Mouse (Mus musculus): ENCODE measurements at regions not wholly inside any gene's neighbourhood (a gene's known extent, or its start where the extent isn't known, plus 50 kb on each side); places are given as distances from the start of the nearest gene placed in this dataset.

- WGBS, result 11% methylated on average over 21 of the region's 21 CpGs
- ATAC-seq (replicated peaks), result peak; percentile 65
- peak overlapping the region; percentile 49 for H3K4me2 ChIP-seq
- H3K36me3 ChIP-seq (replicated peaks), result no peaks in the 10 kb centered on the region
- no peak overlapping the region for H3K27ac ChIP-seq
- H3K27me3 ChIP-seq (replicated peaks), result no peaks in the 10 kb centered on the region
- H3K4me1 ChIP-seq, result peaks cover 6% of the 10 kb centered on the region
- peak overlapping the region; percentile 20; the same call in 1 of the 2 replicates for H3K4me3 ChIP-seq
- 0 out of 2 replicates have a peak overlapping the region, but pooled peaks have one; percentile 8 for H3K9ac ChIP-seq
- peaks cover 6% of the 10 kb centered on the region; the same call in 1 of the 2 replicates for H3K9me3 ChIP-seq
Observed at GRCm38 (mm10) chr5:103355372-103356300, 69.4 kb upstream of the Ptpn13 start.

- peaks cover 13% of the 10 kb centered on the region for H3K4me1 ChIP-seq
- no peak overlapping the region for H3K4me3 ChIP-seq
- ATAC-seq (replicated peaks), result no peak
- 22% methylated on average over 2 of the region's 2 CpGs for WGBS
- no peak overlapping the region for H3K27ac ChIP-seq
- no peaks in the 10 kb centered on the region for H3K27me3 ChIP-seq (replicated peaks)
- H3K4me2 ChIP-seq, result no peak overlapping the region
- H3K9me3 ChIP-seq, result no peaks in the 10 kb centered on the region
- H3K36me3 ChIP-seq (replicated peaks), result no peaks in the 10 kb centered on the region
- H3K9ac ChIP-seq, result no peak overlapping the region
Observed at GRCm38 (mm10) chr5:103343869-103344268, 81.1 kb upstream of the Ptpn13 start.

GRCm38 (mm10) chr5:103341456-103341855, 83.5 kb upstream of the Ptpn13 start:
- ATAC-seq (replicated peaks), result peak; percentile 48; the same call in 1 of the 2 replicates
- H3K27me3 ChIP-seq (replicated peaks), result no peaks in the 10 kb centered on the region
- no peak overlapping the region for H3K9ac ChIP-seq
- no peaks in the 10 kb centered on the region for H3K9me3 ChIP-seq
- 39% methylated on average over 3 of the region's 3 CpGs for WGBS
- no peak overlapping the region for H3K4me2 ChIP-seq
- no peak overlapping the region for H3K4me3 ChIP-seq
- no peak overlapping the region for H3K27ac ChIP-seq
- peaks cover 27% of the 10 kb centered on the region for H3K4me1 ChIP-seq
- H3K36me3 ChIP-seq (replicated peaks), result no peaks in the 10 kb centered on the region

GRCm38 (mm10) chr5:103340626-103341025, 84.4 kb upstream of the Ptpn13 start:
- no peak overlapping the region for H3K9ac ChIP-seq
- peaks cover 35% of the 10 kb centered on the region for H3K4me1 ChIP-seq
- H3K27me3 ChIP-seq (replicated peaks), result no peaks in the 10 kb centered on the region
- H3K36me3 ChIP-seq (replicated peaks), result no peaks in the 10 kb centered on the region
- no peak overlapping the region for H3K4me2 ChIP-seq
- no peak overlapping the region for H3K27ac ChIP-seq
- WGBS, result 27% methylated on average over 9 of the region's 9 CpGs
- H3K4me3 ChIP-seq, result no peak overlapping the region
- no peak for ATAC-seq (replicated peaks)
- H3K9me3 ChIP-seq, result no peaks in the 10 kb centered on the region

DNA sequence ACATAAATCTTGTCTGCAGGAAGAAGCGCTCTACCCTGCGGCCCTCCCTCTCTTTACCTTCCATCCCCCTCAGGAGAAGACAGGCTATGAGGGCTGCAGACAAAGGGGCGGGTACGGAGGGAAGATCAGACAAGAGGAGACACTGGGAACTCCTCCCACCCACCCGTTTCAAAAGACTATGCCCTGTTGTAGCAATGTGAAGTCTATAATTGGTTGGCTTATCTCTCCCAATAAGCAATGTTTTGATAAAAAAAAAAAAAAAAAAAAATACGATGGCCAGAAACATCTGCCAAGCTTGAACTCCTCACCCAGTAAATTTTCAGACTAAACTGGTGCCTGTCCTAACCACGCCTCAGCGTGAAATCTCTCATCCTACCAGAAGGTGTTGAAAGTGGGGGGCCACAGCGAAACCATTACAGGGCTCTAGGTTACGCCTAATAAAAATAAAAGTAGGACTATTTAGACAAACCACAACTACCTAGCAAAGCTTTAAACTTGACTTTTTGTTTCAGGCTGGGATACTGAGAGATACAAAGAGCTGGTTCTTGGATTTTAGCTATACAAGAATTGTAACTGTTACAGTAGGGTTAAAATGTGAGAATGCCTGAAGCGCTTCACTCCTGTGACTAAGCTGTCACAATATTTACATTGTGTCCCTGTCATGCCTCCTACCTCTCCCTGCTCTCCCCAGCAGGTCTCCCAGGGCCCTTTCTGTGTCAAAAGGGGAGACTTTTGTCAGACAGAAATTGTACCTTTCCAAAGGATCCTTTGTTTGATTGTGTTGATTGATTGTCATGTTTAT, 88.1 kb upstream of the Ptpn13 start:
- Histone ChIP-seq H3K4me3 (no peak overlapping the region), H3K9ac (no peak overlapping the region; the same call in 1 of the 2 replicates), H3K36me3 (replicated peaks) (no peaks in the 10 kb centered on the region), H3K4me1 (peaks cover 35% of the 10 kb centered on the region), H3K27me3 (replicated peaks) (no peaks in the 10 kb centered on the region), H3K27ac (peak overlapping the region; percentile 49), H3K4me2 (peak overlapping the region; percentile 29), H3K9me3 (no peaks in the 10 kb centered on the region)
- ATAC-seq (replicated peaks), result peak; percentile 78
- 9% methylated on average over 11 of the region's 11 CpGs for WGBS

- ATAC-seq (replicated peaks), result peak; percentile 71
- 8% methylated on average over 12 of the region's 12 CpGs for WGBS
Observed at GRCm38 (mm10) chr5:103335916-103336688, 88.9 kb upstream of the Ptpn13 start.

DNA sequence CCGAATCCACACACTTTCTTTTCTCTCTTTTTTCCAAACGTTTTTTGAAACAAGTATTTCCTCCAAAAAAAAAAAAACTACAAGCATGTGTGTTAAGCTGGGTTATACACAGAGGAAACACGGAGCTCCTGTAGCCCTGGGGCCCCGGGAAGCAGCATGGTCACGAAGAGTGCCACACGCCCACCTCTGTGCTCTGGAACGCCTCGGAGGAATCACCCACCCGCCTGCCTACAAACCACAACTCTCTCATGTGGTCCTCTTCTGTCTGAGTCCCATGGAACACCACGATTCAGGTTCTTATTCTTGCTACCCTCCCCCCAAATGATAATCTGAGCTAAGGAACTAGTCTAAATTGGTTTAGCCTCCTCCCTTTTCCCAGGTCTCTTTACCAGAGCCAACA, 98.6 kb upstream of the Ptpn13 start:
- WGBS, result 80% methylated on average over 10 of the region's 10 CpGs

More at GRCm38 (mm10) chr5:103335916-103336688, 88.9 kb upstream of the Ptpn13 start:
- peak overlapping the region; percentile 8; the same call in 1 of the 2 replicates for H3K4me3 ChIP-seq
- H3K4me1 ChIP-seq, result peaks cover 30% of the 10 kb centered on the region
- no peaks in the 10 kb centered on the region for H3K9me3 ChIP-seq
- H3K27ac ChIP-seq, result peak overlapping the region; percentile 49
- no peaks in the 10 kb centered on the region for H3K27me3 ChIP-seq (replicated peaks)
- H3K36me3 ChIP-seq (replicated peaks), result no peaks in the 10 kb centered on the region
- no peak overlapping the region; the same call in 1 of the 2 replicates for H3K9ac ChIP-seq
- H3K4me2 ChIP-seq, result peak overlapping the region; percentile 29

GRCm38 (mm10) chr5:103320341-103320740, 104.7 kb upstream of the Ptpn13 start:
- Histone ChIP-seq H3K27ac (no peak overlapping the region), H3K9me3 (no peaks in the 10 kb centered on the region), H3K9ac (no peak overlapping the region), H3K36me3 (replicated peaks) (no peaks in the 10 kb centered on the region), H3K27me3 (replicated peaks) (no peaks in the 10 kb centered on the region), H3K4me2 (no peak overlapping the region), H3K4me1 (no peaks in the 10 kb centered on the region), H3K4me3 (no peak overlapping the region)
- 75% methylated on average over 5 of the region's 5 CpGs for WGBS
- no peak for ATAC-seq (replicated peaks)

More for the DNA sequence above, 98.6 kb upstream of the Ptpn13 start:
- H3K36me3 ChIP-seq (replicated peaks), result no peaks in the 10 kb centered on the region
- no peak overlapping the region for H3K27ac ChIP-seq
- H3K9ac ChIP-seq, result no peak overlapping the region
- no peak overlapping the region for H3K4me2 ChIP-seq
- H3K4me1 ChIP-seq, result no peaks in the 10 kb centered on the region
- no peak overlapping the region for H3K4me3 ChIP-seq
- H3K9me3 ChIP-seq, result no peaks in the 10 kb centered on the region
- no peaks in the 10 kb centered on the region for H3K27me3 ChIP-seq (replicated peaks)
- ATAC-seq (replicated peaks), result no peak

DNA sequence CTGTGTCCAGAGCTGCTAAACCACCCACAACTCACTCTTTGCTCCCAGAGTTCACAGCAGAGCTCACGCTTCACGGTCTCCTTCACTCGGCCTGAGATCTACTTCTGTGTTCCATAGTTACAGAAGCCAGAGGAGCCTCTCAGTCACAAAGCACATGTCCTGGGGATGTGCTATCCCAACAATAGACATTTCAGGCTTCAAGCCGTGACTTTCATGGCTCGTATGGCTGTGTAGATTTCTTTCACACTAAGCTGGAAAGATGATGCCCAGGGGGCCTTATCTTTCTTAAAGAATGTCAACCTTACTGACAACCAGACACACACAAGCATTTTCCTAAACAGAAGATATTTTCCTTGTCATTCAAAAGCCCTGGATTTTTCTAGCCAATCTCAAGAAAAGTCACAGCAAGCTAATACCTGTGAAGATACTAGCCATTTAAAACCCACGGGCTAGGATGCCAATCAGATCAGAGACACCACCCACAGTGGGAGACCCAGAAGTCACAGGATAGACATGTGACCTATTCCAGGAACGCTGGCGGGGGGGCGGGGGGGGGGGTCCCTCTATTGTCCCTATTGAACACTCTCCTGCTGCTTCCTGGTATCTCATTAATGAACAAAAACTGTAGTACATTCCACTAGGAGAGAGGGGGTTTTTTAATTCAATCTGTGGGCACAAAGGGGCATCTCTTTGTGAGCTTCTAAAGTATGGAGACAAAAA, 98.8 kb upstream of the Mapk10 start:
- Histone ChIP-seq H3K4me3 (no peak overlapping the region), H3K27ac (peak overlapping the region; percentile 42; the same call in 1 of the 2 replicates), H3K4me1 (peaks cover 4% of the 10 kb centered on the region; the same call in 1 of the 2 replicates), H3K27me3 (replicated peaks) (no peaks in the 10 kb centered on the region), H3K4me2 (no peak overlapping the region), H3K9ac (no peak overlapping the region), H3K9me3 (no peaks in the 10 kb centered on the region), H3K36me3 (replicated peaks) (no peaks in the 10 kb centered on the region)
- WGBS, result 10% methylated on average over 9 of the region's 9 CpGs
- ATAC-seq (replicated peaks), result peak; percentile 73; the same call in 1 of the 2 replicates

DNA sequence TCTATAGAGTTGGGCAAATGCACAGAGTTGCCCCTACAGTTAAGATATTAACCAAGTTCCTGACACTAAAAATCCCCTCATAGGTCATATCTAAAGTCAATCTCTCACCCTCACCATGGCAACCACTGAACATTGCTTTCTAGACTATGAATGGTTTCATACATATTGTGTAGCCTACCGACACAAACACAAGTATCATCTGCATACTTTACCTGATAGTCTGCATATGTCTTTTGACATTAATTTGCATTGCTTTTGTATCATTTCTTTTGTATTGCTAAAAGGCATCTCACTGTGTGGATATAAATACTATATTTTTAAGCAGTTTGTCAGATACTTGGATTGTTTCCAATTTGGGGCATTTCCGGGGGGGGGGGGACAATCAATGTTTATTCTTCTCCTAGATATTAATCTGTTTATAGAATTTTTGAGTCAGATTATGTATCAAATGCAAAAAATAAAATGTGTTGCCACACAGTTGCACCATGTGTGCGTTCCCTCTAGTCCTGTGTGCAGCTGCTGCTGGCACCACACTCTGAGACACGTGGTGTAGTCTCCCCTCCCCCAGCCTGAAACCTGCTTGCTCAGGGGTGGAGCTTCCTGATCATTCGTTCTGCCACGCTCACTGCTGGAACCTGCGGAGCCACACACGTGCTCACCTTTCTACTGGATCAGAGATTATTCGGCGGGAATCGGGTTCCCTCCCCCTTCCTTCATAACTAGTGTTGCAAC, 94.7 kb upstream of the Mapk10 start:
- peaks cover 4% of the 10 kb centered on the region; the same call in 1 of the 2 replicates for H3K4me1 ChIP-seq
- ATAC-seq (replicated peaks), result no peak; the same call in 1 of the 2 replicates
- no peaks in the 10 kb centered on the region for H3K27me3 ChIP-seq (replicated peaks)
- H3K4me2 ChIP-seq, result no peak overlapping the region
- no peak overlapping the region for H3K27ac ChIP-seq
- H3K9ac ChIP-seq, result no peak overlapping the region
- H3K36me3 ChIP-seq (replicated peaks), result no peaks in the 10 kb centered on the region
- H3K4me3 ChIP-seq, result no peak overlapping the region
- H3K9me3 ChIP-seq, result no peaks in the 10 kb centered on the region
- WGBS, result 73% methylated on average over 11 of the region's 11 CpGs

All from midbrain, embryonic 15.5 days (tissue).